Mouse (Mus musculus) embryo, embryonic 11.5 days (tissue): ENCODE results near the gene Gfod1.

Experiments used
- DNase-seq: peaks from one replicate; pipeline ENCODE4 v3.0.0-alpha.2; 2012; ENCODE audit warnings: low read depth, low spot score

Gene Gfod1

GRCm38 (mm10) chr13:43203234-43203633 is 100.7 kb downstream of the Gfod1 start:
- DNase-seq = no peak

GRCm38 (mm10) chr13:43202351-43202750 is 101.6 kb downstream of the Gfod1 start:
- DNase-seq = no peak

DNA sequence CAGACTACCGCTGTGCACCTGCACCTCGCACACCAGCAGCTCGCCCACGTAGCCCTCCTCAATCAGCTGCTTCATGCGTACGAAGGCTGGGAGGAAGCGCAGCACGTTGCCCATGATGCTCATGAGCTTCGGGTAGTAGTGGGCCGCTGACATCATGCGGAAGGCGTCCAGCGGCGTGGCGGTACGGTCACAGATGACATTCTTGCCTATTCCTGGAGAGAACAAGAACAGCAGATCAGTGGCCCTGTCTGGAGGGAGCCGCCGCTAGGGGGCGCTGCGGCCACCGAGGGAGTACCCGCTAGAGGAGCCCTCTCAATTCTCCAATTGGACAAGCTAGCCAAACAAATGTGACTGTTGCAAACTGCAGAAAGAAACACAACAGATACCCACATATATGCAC is 102.9 kb downstream of the Gfod1 start:
- DNase-seq = no peak

DNA sequence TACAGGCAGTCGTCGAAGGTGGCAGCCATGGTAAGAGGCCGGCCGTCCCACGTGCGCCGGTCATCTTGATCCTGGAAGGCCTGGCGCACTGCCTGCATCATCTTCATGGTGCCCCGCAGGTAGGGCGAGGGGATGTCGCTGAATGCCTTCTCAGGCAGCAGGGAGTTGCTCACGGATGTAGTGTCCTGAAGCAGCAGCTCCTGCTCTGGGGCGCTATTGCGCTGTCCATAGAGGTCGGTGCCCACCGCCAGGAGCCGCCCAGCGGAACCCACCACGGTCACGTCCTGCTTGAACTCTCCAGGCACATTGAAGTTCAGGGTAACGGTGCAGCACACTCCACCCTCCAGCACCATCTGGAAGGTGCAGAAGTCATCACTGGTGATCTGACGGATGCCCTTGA is 103.5 kb downstream of the Gfod1 start:
- no peak for DNase-seq

DNA sequence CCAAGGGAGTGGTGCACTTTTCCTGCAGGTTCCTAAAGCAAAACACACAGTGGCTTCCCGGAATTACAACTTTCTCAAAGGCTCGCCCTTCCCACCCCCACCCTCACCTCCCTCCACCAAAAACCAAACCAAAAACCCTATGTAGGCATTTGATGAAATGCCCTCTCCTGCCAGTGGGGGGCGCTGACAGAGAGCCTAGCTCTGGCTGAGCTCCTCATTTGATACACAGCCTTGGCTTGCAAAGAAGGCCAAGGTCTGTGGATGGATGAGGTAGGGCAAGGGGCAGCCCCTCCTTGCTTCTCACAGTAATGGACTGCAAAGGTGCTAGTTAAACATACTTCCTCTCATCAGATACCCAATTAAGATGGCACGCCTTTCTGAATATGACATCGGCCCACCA is 104.2 kb downstream of the Gfod1 start:
- DNase-seq = no peak

DNA sequence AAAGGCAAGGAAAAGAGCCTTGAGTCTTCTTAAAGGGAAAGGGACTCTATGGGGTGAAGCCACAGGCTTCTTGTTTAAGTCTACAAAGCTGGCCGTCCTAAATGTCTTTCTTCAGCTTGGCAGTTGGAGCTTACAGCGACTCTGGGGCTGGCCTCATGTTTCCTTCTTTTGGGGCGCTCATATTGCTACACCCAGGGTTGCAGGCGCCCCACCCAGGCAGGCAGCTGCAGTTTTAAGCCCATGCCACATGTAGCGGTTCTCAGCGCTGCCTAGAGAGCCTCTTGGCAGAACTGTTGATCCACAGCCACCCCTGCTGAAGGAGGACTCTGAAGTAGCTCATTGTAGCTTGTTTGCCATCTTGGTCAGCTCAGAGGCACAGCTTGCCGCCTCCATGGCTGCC is 104.7 kb downstream of the Gfod1 start:
- no peak for DNase-seq

GRCm38 (mm10) chr13:43197187-43197586 is 106.8 kb downstream of the Gfod1 start:
- DNase-seq = no peak

DNA sequence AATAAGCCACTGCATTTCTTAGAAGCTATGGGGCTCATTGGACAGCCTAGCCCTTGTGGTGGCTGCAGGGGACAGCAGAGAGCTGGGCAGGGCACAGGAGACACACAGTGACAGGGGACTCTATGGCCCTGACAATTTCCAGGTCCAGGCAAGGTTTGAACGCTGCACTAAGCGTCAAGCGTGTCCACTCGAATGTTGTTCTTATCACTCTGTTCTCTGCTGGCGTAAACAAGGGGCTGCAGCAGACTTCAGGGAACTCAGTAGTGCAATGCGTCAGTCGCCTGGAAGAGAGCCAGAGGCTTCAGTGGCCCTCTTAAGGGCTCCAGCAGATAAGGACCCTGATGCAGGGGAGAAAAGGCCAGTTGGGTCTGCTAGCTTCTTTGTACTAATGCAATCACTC is 108.0 kb downstream of the Gfod1 start:
- no peak for DNase-seq

DNA sequence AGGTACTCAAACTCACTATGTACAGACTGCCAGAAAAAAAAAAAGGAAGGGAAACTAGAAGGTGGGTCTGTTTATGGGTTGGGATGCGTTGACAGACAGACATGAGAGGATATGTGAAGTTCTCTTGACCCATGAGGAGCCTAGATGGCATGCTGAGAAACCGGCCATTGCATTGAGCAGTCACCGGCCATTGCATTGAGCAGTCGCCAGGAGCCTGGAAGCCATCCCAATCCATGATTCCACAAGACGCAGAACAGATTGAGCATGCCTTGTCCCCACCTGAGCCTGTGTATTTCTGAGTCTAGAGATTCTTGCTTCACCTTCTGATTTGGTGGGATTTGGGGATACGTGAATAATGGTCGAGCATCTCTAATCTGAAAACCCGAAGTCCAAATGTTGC is 110.0 kb downstream of the Gfod1 start:
- DNase-seq = no peak

DNA sequence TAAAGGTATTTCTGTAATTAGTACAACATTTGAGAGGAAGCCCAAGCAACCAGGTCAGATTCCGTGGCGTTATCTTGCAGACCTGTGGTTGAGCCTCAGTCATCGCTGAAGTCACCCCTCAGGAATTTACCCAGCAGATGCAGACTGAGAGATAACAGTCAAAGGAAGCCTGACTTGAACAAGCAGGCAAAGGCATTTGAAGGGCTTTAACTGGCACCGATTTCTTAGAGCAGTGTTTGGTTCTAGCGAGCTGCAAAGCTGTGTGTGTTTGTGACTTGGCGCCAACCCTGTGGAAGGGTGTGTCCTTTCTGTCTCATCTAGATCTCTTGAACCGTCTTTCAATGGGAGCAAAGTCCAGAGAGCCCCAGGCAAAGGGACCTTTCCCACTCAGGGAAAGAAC is 110.7 kb downstream of the Gfod1 start:
- DNase-seq = no peak

- DNase-seq = no peak
Measured at GRCm38 (mm10) chr13:43191741-43192192, 112.2 kb downstream of the Gfod1 start.

DNA sequence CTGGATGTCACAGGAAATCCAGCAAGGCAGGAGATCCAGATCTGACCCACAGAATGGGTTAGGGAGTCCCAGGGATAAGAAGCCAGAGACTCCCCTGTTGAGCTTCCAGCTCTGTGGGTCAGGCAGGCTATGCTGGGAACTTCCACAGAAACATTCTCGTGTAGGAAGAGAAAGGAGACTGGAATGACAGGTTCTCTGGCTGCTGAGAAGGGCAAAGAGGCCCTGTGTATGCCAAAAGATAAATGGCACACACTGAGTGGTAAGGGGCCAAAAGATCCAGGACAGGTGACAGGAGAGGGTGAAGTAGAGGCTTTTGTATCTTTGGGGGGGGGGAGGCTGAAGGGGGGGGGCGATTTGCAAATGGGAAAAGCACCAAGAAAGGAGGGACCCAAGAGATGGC is 112.7 kb downstream of the Gfod1 start:
- no peak for DNase-seq

DNA sequence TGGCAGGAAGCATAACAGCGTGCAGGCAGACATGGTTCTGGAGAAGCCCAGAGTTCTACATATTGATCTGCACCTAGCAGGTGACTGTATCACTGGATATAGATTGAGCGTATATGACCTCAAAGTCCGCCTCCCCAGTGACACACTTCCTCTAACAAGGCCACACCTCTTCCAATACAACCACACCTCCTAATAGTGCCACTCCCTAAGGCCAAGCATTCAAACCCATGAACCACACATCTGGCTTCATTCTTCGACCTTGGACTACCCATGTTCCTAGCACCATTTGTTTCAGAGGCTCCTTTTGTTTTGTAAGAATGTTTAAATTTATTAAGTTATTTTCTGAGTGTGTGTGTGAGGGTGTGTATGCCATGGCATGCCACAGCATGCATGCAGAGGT is 116.2 kb downstream of the Gfod1 start:
- no peak for DNase-seq

DNA sequence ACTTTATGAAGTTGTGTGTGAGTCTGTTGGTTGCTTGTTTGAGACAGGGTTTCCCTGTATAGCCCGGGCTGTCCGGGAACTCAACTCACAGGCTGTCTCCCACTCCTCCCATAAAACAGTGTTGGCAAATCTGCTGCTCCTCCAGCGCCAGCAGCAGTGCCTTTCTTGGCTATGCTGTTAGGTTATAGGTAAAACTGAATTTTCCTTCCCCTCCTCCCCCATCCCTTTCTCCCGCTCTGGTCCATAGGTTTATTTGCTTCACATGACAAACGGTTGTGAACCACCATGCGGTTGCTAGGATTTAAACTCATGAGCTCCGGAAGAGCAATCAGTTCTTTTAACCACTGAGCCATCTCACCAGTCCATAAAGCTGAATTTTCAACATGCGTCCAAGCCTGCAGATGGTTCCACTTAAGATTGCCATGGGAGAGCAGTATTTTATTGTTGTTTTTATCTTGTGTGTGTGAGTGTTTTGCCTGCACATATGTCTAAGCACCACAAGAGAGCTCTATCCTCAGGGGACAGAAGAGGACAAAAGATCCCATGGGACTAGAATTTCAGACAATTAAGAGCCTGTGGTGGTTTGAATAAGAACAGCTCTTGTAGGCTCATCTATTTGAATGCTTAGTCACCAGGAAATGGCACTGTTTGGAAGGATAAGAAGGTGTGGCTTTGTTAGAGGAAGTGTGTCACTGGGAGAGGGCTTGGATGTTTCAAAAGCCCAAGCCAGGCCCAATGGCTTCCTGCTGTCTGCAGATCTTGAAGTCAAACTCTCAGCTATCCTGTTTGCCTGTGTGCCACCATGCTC is 120.5 kb downstream of the Gfod1 start:
- no peak for DNase-seq

- peak; percentile 84 for DNase-seq
Measured at GRCm38 (mm10) chr13:43182465-43183201, 121.3 kb downstream of the Gfod1 start.

- DNase-seq = no peak
Measured at GRCm38 (mm10) chr13:43181104-43181503, 122.9 kb downstream of the Gfod1 start.

- DNase-seq = no peak
Measured at GRCm38 (mm10) chr13:43177317-43177716, 126.7 kb downstream of the Gfod1 start.

GRCm38 (mm10) chr13:43176676-43177075 is 127.3 kb downstream of the Gfod1 start:
- no peak for DNase-seq

GRCm38 (mm10) chr13:43173262-43173661 is 130.7 kb downstream of the Gfod1 start:
- DNase-seq = peak; percentile 64

DNA sequence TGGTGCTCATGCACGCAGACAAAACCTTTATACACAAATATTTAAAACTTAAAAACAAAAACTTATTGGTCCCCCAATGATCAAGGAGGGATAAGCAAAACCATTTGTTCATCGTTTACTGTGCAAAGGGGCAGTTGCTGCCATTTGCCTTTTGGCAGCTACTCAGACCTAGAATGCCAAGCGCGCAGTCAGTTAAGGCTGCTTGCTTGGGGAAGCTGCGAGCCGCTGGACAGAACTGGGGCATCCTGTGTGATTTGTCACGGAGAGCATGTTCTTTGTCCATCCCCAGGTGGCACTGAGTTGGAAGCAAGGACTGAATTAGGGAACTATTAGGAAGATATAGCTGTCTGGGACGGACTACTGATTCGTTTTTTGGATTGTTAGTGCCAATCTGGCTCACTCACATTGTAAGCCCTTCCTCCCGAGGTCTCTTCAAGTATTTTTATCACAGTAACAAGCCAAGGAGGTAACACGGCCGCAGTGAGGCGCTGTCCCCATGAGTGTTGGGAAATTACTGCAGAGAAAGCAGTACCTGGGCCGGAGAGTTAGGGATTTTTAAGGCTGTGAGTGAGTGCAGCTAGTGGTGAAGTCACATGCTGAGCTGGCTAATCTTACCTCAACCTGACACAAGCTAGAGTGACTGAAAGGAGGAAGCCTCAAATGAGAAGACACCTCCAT is 131.8 kb downstream of the Gfod1 start:
- DNase-seq = no peak

- DNase-seq = peak; percentile 95
Measured at GRCm38 (mm10) chr13:43171020-43171710, 132.8 kb downstream of the Gfod1 start, which contains the start of gene Tbc1d7. Tbc1d7 (minus strand) TSS chr13:43171501.

DNA sequence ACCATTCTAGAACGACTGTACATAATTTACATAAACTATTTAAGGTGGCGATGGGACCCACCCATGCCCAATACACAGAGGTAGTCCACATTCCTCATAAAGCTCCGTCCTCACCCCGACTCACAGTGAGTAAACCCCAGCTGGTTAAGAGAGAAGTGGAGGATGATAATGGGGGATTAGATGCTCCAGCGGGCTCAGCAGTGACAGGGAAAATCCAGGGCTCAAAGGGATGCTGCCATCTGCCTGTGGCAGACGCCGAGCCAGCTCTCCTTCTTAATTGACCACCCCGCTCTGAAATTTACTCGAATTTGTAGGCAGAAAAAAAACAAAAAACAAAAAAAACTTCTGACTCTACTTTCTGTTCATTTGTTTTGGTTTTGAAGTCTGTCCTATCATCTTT is 136.3 kb downstream of the Gfod1 start:
- no peak for DNase-seq
